Mouse (Mus musculus): ENCODE measurements around the gene Atrnl1. TPM values are rescaled to one million over a fixed set of nuclear protein-coding genes. Genes with fewer than 3 reads are reported as not detected.

Atrnl1 gene
- polyA plus RNA-seq, 1 experiment from 2014 or later, result 2.6 TPM

GRCm38 (mm10) chr19:58161569-58161968 is 550.7 kb downstream of the Atrnl1 start:
- Histone ChIP-seq H3K4me1 (ENCODE audit: control insufficient read depth, insufficient read depth, low read length) (no peaks in the 10 kb centered on the region), H3K9me3 (replicated peaks; ENCODE audit: control insufficient read depth, low read length) (no peaks in the 10 kb centered on the region), H3K4me2 (ENCODE audit: low read depth, low read length) (no peak overlapping the region), H3K36me3 (ENCODE audit: control insufficient read depth, insufficient read depth) (no peaks in the 10 kb centered on the region), H3K4me3 (ENCODE audit: low read length) (no peak overlapping the region), H3K27ac (ENCODE audit: low read length) (no peak overlapping the region), H3K27me3 (ENCODE audit: control insufficient read depth, insufficient read depth, low read length) (0 out of 2 replicates have a peak, but pooled peaks cover 3% of the 10 kb centered on the region), H3K9ac (ENCODE audit: low read length) (no peak overlapping the region)
- 81% methylated on average over 9 of the region's 9 CpGs for WGBS
- no peak for ATAC-seq (replicated peaks; ENCODE audit: extremely low read depth, insufficient read depth, low FRiP score)

GRCm38 (mm10) chr19:58164896-58165634 is 554.2 kb downstream of the Atrnl1 start:
- H3K36me3 ChIP-seq (ENCODE audit: control insufficient read depth, insufficient read depth), result no peaks in the 10 kb centered on the region
- H3K4me2 ChIP-seq (ENCODE audit: low read depth, low read length), result no peak overlapping the region
- no peak overlapping the region for H3K27ac ChIP-seq (ENCODE audit: low read length)
- H3K9ac ChIP-seq (ENCODE audit: low read length), result no peak overlapping the region
- H3K4me1 ChIP-seq (ENCODE audit: control insufficient read depth, insufficient read depth, low read length), result no peaks in the 10 kb centered on the region
- no peak overlapping the region for H3K4me3 ChIP-seq (ENCODE audit: low read length)
- peaks cover 3% of the 10 kb centered on the region for H3K27me3 ChIP-seq (ENCODE audit: control insufficient read depth, insufficient read depth, low read length)
- ATAC-seq (replicated peaks; ENCODE audit: extremely low read depth, insufficient read depth, low FRiP score), result no peak
- 74% methylated on average over 7 of the region's 7 CpGs for WGBS
- H3K9me3 ChIP-seq (replicated peaks; ENCODE audit: control insufficient read depth, low read length), result no peaks in the 10 kb centered on the region

GRCm38 (mm10) chr19:58165635-58166015 is 554.8 kb downstream of the Atrnl1 start:
- no peaks in the 10 kb centered on the region for H3K36me3 ChIP-seq (ENCODE audit: control insufficient read depth, insufficient read depth)
- H3K27me3 ChIP-seq (ENCODE audit: control insufficient read depth, insufficient read depth, low read length), result peaks cover 3% of the 10 kb centered on the region
- no peak overlapping the region for H3K4me3 ChIP-seq (ENCODE audit: low read length)
- H3K27ac ChIP-seq (ENCODE audit: low read length), result no peak overlapping the region
- no peak overlapping the region for H3K4me2 ChIP-seq (ENCODE audit: low read depth, low read length)
- no peak overlapping the region for H3K9ac ChIP-seq (ENCODE audit: low read length)
- H3K4me1 ChIP-seq (ENCODE audit: control insufficient read depth, insufficient read depth, low read length), result no peaks in the 10 kb centered on the region
- no peak for ATAC-seq (replicated peaks; ENCODE audit: extremely low read depth, insufficient read depth, low FRiP score)
- no peaks in the 10 kb centered on the region for H3K9me3 ChIP-seq (replicated peaks; ENCODE audit: control insufficient read depth, low read length)
- 50% methylated on average over 9 of the region's 9 CpGs for WGBS

- peaks cover 3% of the 10 kb centered on the region for H3K27me3 ChIP-seq (ENCODE audit: control insufficient read depth, insufficient read depth, low read length)
- H3K4me2 ChIP-seq (ENCODE audit: low read depth, low read length), result no peak overlapping the region
- ATAC-seq (replicated peaks; ENCODE audit: extremely low read depth, insufficient read depth, low FRiP score), result no peak
- no peaks in the 10 kb centered on the region for H3K4me1 ChIP-seq (ENCODE audit: control insufficient read depth, insufficient read depth, low read length)
- no peaks in the 10 kb centered on the region for H3K36me3 ChIP-seq (ENCODE audit: control insufficient read depth, insufficient read depth)
- no peak overlapping the region for H3K9ac ChIP-seq (ENCODE audit: low read length)
- H3K4me3 ChIP-seq (ENCODE audit: low read length), result no peak overlapping the region
- 79% methylated on average over 6 of the region's 6 CpGs for WGBS
- H3K27ac ChIP-seq (ENCODE audit: low read length), result no peak overlapping the region
- H3K9me3 ChIP-seq (replicated peaks; ENCODE audit: control insufficient read depth, low read length), result no peaks in the 10 kb centered on the region
Observed at GRCm38 (mm10) chr19:58166147-58166546, 555.3 kb downstream of the Atrnl1 start.

GRCm38 (mm10) chr19:58178410-58178809 is 567.6 kb downstream of the Atrnl1 start:
- no peak overlapping the region for H3K4me3 ChIP-seq (ENCODE audit: low read length)
- peaks cover 6% of the 10 kb centered on the region; the same call in 1 of the 2 replicates for H3K27me3 ChIP-seq (ENCODE audit: control insufficient read depth, insufficient read depth, low read length)
- no peak overlapping the region for H3K27ac ChIP-seq (ENCODE audit: low read length)
- no peaks in the 10 kb centered on the region for H3K9me3 ChIP-seq (replicated peaks; ENCODE audit: control insufficient read depth, low read length)
- no peak for ATAC-seq (replicated peaks; ENCODE audit: extremely low read depth, insufficient read depth, low FRiP score)
- H3K36me3 ChIP-seq (ENCODE audit: control insufficient read depth, insufficient read depth), result no peaks in the 10 kb centered on the region
- no peak overlapping the region for H3K9ac ChIP-seq (ENCODE audit: low read length)
- WGBS, result 75% methylated on average over 10 of the region's 10 CpGs
- no peak overlapping the region for H3K4me2 ChIP-seq (ENCODE audit: low read depth, low read length)
- H3K4me1 ChIP-seq (ENCODE audit: control insufficient read depth, insufficient read depth, low read length), result peaks cover 2% of the 10 kb centered on the region; the same call in 1 of the 2 replicates

GRCm38 (mm10) chr19:58180773-58181172 is 569.9 kb downstream of the Atrnl1 start:
- peaks cover 8% of the 10 kb centered on the region for H3K27me3 ChIP-seq (ENCODE audit: control insufficient read depth, insufficient read depth, low read length)

More at GRCm38 (mm10) chr19:58180773-58181172, 569.9 kb downstream of the Atrnl1 start:
- ATAC-seq (replicated peaks; ENCODE audit: extremely low read depth, insufficient read depth, low FRiP score), result no peak
- peaks cover 2% of the 10 kb centered on the region; the same call in 1 of the 2 replicates for H3K4me1 ChIP-seq (ENCODE audit: control insufficient read depth, insufficient read depth, low read length)
- no peak overlapping the region for H3K9ac ChIP-seq (ENCODE audit: low read length)
- H3K36me3 ChIP-seq (ENCODE audit: control insufficient read depth, insufficient read depth), result no peaks in the 10 kb centered on the region
- H3K4me2 ChIP-seq (ENCODE audit: low read depth, low read length), result peak overlapping the region; percentile 33; the same call in 1 of the 2 replicates
- H3K9me3 ChIP-seq (replicated peaks; ENCODE audit: control insufficient read depth, low read length), result no peaks in the 10 kb centered on the region
- H3K27ac ChIP-seq (ENCODE audit: low read length), result no peak overlapping the region
- 17% methylated on average over 5 of the region's 5 CpGs for WGBS
- no peak overlapping the region for H3K4me3 ChIP-seq (ENCODE audit: low read length)

Small RNAs within 50 kb of the gene (microRNA-seq; reads per million reads assigned to microRNA genes)
- 0.79 reads per million for gene Mir5623

Other genes starting within 250 kb of the Atrnl1 start
- gene Trub1, start 158.1 kb upstream of the Atrnl1 start, polyA plus RNA-seq (2015; fragmentation: Nextera tagmentation; extraction: Ambion mirVana), result 10.2 and 10.7 TPM in 2 replicates